Mouse (Mus musculus) lung, embryonic 16.5 days (tissue): Measurements from ENCODE around the gene Olfr669. TPM values are rescaled to one million over a fixed set of nuclear protein-coding genes. Genes with fewer than 3 reads are reported as not detected.

ENCODE experiments used
- polyA plus RNA-seq: library from polyadenylated mRNA; unstranded; fragments of >200 nt; fragmentation: Nextera tagmentation; extraction: Ambion mirVana; gene quantifications from 2 replicates; pipeline ENCODE4 v1.2.1, GENCODE M21; 2015

Gene Olfr669
- polyA plus RNA-seq, 1 experiment from 2014 or later: not detected

Other genes with a start within 250 kb of the Olfr669 start
- not detected in 2 replicates for gene Olfr661, start 247.7 kb upstream of the Olfr669 start, polyA plus RNA-seq
- not detected in 2 replicates for gene Usp17le, start 156.8 kb upstream of the Olfr669 start, polyA plus RNA-seq
- gene Usp17lb, start 91.6 kb upstream of the Olfr669 start, polyA plus RNA-seq: not detected in 2 replicates
- gene Usp17la, start 77.2 kb upstream of the Olfr669 start, polyA plus RNA-seq: not detected in 2 replicates
- not detected in 2 replicates for gene Olfr665, start 56.2 kb upstream of the Olfr669 start, polyA plus RNA-seq
- not detected in 2 replicates for gene Olfr666, start 38.3 kb upstream of the Olfr669 start, polyA plus RNA-seq
- not detected in 2 replicates for gene Olfr667, start 12.8 kb upstream of the Olfr669 start, polyA plus RNA-seq
- not detected in 2 replicates for gene Olfr668, start 6.2 kb upstream of the Olfr669 start, polyA plus RNA-seq
- gene Olfr670, start 28.4 kb downstream of the Olfr669 start, polyA plus RNA-seq: not detected in 2 replicates
- gene Olfr671, start 44.9 kb downstream of the Olfr669 start, polyA plus RNA-seq: not detected in 2 replicates
- gene Olfr672, start 67.8 kb downstream of the Olfr669 start, polyA plus RNA-seq: not detected in 2 replicates
- not detected in 2 replicates for gene Olfr675, start 94.2 kb downstream of the Olfr669 start, polyA plus RNA-seq
- not detected in 2 replicates for gene Olfr676, start 98.5 kb downstream of the Olfr669 start, polyA plus RNA-seq
- not detected in 2 replicates for gene Olfr677, start 117.1 kb downstream of the Olfr669 start, polyA plus RNA-seq
- not detected in 2 replicates for gene Olfr678, start 130.2 kb downstream of the Olfr669 start, polyA plus RNA-seq
- gene Olfr679, start 147.0 kb downstream of the Olfr669 start, polyA plus RNA-seq: not detected in 2 replicates
- gene Olfr680-ps1, start 158.6 kb downstream of the Olfr669 start, polyA plus RNA-seq: not detected in 2 replicates
- not detected in 2 replicates for gene Olfr681, start 182.6 kb downstream of the Olfr669 start, polyA plus RNA-seq
- not detected in 2 replicates for gene Olfr683, start 212.8 kb downstream of the Olfr669 start, polyA plus RNA-seq
- gene Olfr684, start 229.4 kb downstream of the Olfr669 start, polyA plus RNA-seq: not detected in 2 replicates